Mouse (Mus musculus): ENCODE results near the gene Acsl1.
A peak's percentile ranks its signal among the peaks of the same experiment; 100 is the strongest.

The Acsl1 gene

GRCm38 (mm10) chr8:46508488-46509395 lies 37.9 kb downstream of the Acsl1 start:
- no peak for DNase-seq (ENCODE audit: low spot score)

- no peak for DNase-seq (ENCODE audit: low spot score)
Measured at GRCm38 (mm10) chr8:46509474-46509873, 38.6 kb downstream of the Acsl1 start.

DNA sequence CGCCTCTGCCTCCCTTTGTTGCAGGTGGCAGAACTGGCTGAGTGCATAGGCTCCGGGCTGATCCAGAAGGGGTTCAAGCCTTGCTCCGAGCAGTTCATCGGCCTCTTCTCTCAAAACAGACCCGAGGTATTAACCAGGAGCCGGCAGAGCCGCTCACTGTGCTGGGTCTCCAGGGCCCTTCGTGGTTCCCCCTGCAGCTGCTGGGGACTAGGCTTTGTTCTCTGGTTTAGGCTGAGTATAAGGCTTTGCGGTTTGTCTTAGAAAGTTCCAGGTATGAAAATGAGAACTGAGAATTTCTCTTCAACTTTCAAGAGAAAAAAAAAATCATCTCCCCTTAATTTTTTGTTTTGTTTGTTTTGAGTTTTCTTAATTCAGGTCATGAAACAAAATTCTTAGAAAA lies 40.5 kb downstream of the Acsl1 start:
- no peak for DNase-seq (ENCODE audit: low spot score)

GRCm38 (mm10) chr8:46512538-46512937 lies 41.7 kb downstream of the Acsl1 start:
- DNase-seq (ENCODE audit: low spot score) = no peak

DNA sequence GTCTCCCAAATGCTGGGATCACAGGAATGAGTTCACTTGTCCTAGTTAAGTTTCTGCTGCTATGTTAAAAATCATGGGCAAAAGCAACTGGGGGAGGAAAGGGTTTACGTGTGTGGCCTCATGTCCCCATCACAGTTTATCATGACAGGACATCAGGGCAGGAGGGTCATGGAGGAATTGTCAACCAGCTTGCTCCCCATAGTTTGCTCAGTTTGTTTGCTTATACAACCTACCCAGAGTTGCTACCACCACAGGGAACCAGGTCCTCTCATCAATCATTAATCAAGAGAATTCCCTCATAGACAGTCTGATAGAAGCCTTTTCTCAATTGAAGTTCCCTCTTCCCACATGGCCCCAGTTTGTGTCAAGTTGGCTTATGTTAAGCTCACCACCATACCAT lies 43.2 kb downstream of the Acsl1 start:
- no peak for DNase-seq (ENCODE audit: low spot score)

DNA sequence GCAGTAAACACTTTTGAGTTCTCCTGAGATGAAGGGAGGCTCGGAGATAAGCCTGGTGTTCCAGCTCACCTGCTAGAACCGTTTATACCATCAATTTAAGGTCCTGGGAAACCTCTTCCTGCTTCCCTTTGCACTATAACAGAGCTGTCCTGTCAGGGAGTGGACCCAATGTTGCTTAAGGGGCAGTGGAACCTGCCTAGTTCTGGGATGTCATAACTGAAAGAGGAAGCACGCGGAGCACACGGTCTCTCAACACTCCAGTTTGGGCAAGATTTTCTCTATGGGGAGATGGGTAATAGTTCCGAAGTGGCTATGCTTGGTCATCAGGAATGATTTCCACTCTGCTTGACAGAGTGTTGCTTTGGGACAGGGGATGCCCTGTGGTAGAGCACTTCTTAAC lies 49.8 kb downstream of the Acsl1 start:
- DNase-seq (ENCODE audit: low spot score) = no peak

GRCm38 (mm10) chr8:46526098-46526497 lies 55.3 kb downstream of the Acsl1 start:
- no peak for DNase-seq (ENCODE audit: low spot score)

DNA sequence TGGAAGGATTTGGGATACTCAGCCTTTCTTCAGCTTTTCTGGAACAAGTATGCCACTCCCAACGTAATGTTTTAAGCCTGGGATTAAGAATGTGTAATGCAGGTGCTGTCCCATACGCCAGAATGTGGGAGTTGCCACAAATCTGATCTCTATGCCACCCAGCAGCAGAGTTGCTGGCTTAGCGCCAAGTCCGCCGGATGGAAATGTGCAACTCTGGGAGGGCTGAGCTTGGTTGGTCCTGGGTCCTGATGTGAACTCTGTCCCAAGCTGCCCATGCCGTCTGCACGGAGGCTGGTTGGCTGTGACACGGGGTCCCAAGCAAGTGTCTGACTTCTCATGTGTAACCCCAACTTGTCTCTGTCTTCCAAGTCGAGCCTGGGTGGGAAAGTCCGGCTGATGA lies 56.0 kb downstream of the Acsl1 start:
- DNase-seq (ENCODE audit: low spot score) = no peak

DNA sequence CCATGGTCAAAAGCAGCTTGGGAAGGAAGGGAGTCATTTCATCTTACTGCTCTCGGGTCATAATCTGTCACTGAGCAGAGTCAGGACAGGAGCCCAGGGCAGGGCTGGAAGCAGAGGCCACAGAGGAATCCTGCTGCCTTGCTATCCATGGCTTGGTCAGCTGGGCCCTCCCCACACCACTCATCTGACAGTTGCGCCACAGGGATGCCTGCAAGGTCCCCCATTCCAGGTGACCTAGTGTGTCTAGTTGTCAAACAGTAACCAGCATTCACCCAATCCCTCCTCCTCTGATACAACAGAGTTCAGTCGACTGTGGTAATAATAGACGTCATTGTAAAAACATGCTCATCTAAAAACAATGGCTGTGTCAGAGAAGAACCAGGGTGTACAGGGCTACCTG lies 58.7 kb downstream of the Acsl1 start:
- no peak for DNase-seq (ENCODE audit: low spot score)

DNA sequence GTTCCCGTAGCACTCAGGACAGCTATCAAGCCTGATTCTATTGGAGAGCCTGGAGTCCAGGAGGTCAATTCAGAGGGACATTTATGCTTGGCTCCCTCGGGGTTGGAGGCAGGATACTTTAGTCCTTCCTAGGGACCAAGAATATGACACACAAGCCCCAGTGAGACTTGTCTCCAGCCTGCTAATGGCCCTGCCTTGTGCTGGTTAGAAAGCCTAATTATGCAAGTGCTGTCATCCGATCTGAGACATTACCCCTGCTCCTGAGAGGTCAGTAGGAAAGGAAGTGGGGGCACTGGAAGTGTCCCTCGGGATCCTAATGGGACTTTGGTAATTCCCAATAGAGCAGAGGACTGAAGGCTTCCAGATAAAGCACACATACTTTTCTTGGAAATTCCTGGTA lies 59.7 kb downstream of the Acsl1 start:
- peak; percentile 27 for DNase-seq (ENCODE audit: low spot score)

- no peak for DNase-seq (ENCODE audit: low spot score)
Measured at GRCm38 (mm10) chr8:46533926-46534325, 63.1 kb downstream of the Acsl1 start.

GRCm38 (mm10) chr8:46539701-46540100 lies 68.9 kb downstream of the Acsl1 start:
- DNase-seq (ENCODE audit: low spot score) = no peak

DNA sequence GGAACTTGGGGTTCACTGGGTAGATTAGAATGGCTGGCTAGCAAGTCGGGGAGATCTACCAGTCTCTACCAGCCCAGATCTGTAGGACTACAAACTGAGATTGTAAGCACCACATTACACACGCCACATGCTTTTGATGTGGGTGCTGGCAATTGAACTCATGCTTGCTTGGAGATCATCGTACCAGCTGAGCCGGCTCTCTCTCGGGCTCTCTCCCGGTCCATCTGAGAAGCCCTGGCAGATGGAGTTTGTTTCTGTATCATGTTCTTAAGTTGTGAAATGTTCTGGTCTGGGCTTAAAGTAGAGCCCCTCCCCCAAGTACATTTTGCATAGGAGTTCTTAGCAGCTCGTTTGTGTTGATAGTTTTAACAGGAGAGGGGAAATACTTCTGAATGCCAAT lies 72.4 kb downstream of the Acsl1 start:
- no peak for DNase-seq (ENCODE audit: low spot score)

GRCm38 (mm10) chr8:46543662-46544061 lies 72.8 kb downstream of the Acsl1 start:
- no peak for DNase-seq (ENCODE audit: low spot score)

GRCm38 (mm10) chr8:46545854-46546253 lies 75.0 kb downstream of the Acsl1 start:
- DNase-seq (ENCODE audit: low spot score) = no peak

GRCm38 (mm10) chr8:46546431-46547176 lies 75.8 kb downstream of the Acsl1 start:
- no peak for DNase-seq (ENCODE audit: low spot score)

DNA sequence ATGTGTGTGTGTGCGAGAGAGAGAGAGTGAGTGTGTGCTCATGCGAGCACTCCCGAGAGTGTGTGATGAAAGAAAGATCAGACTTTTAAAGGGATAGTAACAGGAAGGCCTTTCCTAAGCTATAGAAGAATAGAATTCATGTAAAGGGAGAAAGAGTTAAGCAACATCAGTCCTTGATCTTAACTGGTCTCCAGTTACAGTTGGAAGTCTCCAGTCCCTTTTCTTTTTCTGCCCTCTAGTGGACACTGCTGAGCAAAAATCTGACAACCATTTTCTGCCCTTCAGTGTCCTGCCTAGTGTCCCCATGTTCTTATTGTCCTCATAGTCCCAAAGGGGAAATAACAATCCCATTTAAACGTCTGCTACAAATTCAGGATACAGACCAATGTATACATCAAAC lies 76.4 kb downstream of the Acsl1 start:
- peak; percentile 90 for DNase-seq (ENCODE audit: low spot score)

DNA sequence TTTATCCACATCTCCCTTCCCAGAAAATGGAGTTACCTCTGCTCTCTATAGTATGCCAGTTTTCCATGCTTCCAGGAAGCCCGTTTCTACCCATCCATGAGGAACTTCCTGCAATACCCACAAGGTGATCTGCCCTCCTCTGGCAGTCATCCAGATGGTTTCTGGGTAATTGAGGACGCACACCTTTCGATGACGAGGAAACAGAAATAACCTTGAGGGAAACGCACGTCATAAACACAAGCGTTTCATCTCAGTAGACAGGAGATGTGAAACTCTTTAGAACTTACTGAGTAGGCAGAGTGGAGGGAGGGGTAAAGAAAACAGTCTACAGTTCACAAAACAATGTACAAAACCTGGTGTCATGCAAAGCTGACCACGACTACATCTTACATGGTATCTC lies 79.2 kb downstream of the Acsl1 start:
- no peak for DNase-seq (ENCODE audit: low spot score)

- no peak for DNase-seq (ENCODE audit: low spot score)
Measured at GRCm38 (mm10) chr8:46551029-46551428, 80.2 kb downstream of the Acsl1 start.

DNA sequence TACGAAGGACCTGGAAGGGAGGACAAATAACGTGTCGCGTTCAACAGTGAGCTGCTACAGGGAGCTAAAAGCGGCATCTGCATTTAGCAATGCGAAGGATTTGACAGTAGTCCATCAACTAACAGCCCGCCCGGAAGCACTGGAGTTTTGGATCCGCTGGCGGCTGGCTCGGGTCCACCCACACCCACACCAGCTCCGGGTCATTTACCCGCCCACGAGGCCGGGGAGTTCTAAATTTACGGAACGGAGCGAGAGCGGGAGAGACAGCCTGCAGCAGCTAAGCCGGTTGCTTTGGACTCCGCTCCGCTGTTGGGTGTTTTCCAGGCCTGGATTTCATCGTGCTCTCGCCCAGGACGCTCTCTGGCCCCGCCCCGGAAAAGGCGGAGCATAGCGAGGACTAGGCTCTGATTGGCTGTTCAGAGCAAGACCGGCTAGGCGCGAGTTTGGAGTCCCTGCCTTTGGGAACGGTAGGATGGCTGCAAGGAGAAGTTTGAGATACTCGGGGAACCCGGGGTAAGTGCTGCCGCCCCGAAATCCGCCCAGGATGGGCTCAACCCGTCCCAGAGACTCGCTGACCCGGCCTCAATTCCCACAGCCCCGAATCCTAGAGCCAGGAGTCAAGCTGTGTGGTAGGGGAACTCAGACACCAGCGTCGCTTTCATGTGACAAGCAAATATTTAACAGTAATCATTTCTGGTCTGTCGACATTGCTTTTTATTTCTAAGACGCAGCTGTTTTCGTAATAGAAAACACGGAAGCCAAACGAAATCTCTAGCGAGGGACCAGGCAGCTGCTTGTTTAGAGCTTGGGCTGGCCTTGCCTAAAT lies 81.0 kb downstream of the Acsl1 start, which contains the start of gene Cenpu:
Gene Cenpu (plus strand): TSS at position 414 of the 826 bp plus-strand sequence.
- DNase-seq (ENCODE audit: low spot score) = peak; percentile 100

DNA sequence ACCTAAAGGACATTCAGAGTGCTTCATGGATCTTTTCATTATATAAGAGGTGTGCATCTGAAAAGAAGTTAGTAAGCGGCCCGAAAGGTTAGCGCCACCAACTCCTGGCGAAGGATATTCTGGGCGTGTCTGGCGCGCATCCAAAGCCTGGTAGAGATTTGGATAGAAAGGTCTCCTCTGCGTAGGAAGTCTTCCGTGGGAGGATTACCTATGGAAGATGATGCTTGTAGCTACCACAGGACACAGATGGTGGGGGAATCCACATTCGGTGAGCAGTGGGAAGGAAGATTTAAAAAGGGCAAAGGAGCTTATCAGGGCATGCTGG lies 81.6 kb downstream of the Acsl1 start:
- DNase-seq (ENCODE audit: low spot score) = no peak

GRCm38 (mm10) chr8:46559428-46559827 lies 88.6 kb downstream of the Acsl1 start:
- DNase-seq (ENCODE audit: low spot score) = peak; percentile 33
